Mouse (Mus musculus) gonadal fat pad, adult 2 months (tissue): ENCODE data around the gene Cnga3. TPM values are rescaled to one million over a fixed set of nuclear protein-coding genes. Genes with fewer than 3 reads are reported as not detected.

Source experiments
- DNase-seq: peaks from one replicate; pipeline ENCODE4 v3.0.0-alpha.2; 2012; ENCODE audit warnings: low read depth
- polyA plus RNA-seq: library from polyadenylated mRNA; depleted of rRNA; stranded (reverse); fragments of >200 nt; gene quantifications from 2 replicates; pipeline ENCODE4 v1.2.3, GENCODE M21; 2012; rRNA removed

Cnga3 gene
- 0.03 and 0.12 TPM in 2 replicates for polyA plus RNA-seq

- no peak for DNase-seq
Measured at GRCm38 (mm10) chr1:37214144-37214543, at the start of gene Cnga3. Gene Cnga3, plus strand, starts transcription at chr1:37214434.

GRCm38 (mm10) chr1:37166066-37166465 lies 48.2 kb upstream of the Cnga3 start:
- DNase-seq = no peak

GRCm38 (mm10) chr1:37167918-37168317 lies 46.3 kb upstream of the Cnga3 start:
- no peak for DNase-seq

- no peak for DNase-seq
Measured at GRCm38 (mm10) chr1:37177874-37178273, 36.4 kb upstream of the Cnga3 start.

GRCm38 (mm10) chr1:37179852-37180251 lies 34.4 kb upstream of the Cnga3 start:
- no peak for DNase-seq

- DNase-seq = no peak
Measured at GRCm38 (mm10) chr1:37187050-37187449, 27.2 kb upstream of the Cnga3 start.

- DNase-seq = no peak
Measured at GRCm38 (mm10) chr1:37194607-37195006, 19.6 kb upstream of the Cnga3 start.

GRCm38 (mm10) chr1:37201406-37201805 lies 12.8 kb upstream of the Cnga3 start:
- no peak for DNase-seq

GRCm38 (mm10) chr1:37207743-37208142 lies 6.5 kb upstream of the Cnga3 start:
- no peak for DNase-seq

- DNase-seq = no peak
Measured at GRCm38 (mm10) chr1:37212375-37212774, 1.9 kb upstream of the Cnga3 start.

GRCm38 (mm10) chr1:37218386-37218785 lies 4.2 kb downstream of the Cnga3 start:
- no peak for DNase-seq

GRCm38 (mm10) chr1:37219593-37219992 lies 5.4 kb downstream of the Cnga3 start:
- no peak for DNase-seq

GRCm38 (mm10) chr1:37220134-37220907 lies 6.1 kb downstream of the Cnga3 start:
- no peak for DNase-seq

GRCm38 (mm10) chr1:37222002-37222401 lies 7.8 kb downstream of the Cnga3 start:
- no peak for DNase-seq

- no peak for DNase-seq
Measured at GRCm38 (mm10) chr1:37230404-37230803, 16.2 kb downstream of the Cnga3 start.

GRCm38 (mm10) chr1:37231295-37231701 lies 17.1 kb downstream of the Cnga3 start:
- DNase-seq = no peak

- no peak for DNase-seq
Measured at GRCm38 (mm10) chr1:37239045-37239635, 24.9 kb downstream of the Cnga3 start.

- no peak for DNase-seq
Measured at GRCm38 (mm10) chr1:37242253-37242652, 28.0 kb downstream of the Cnga3 start.

- DNase-seq = no peak
Measured at GRCm38 (mm10) chr1:37246476-37246875, 32.2 kb downstream of the Cnga3 start.

- DNase-seq = no peak
Measured at GRCm38 (mm10) chr1:37248406-37248805, 34.2 kb downstream of the Cnga3 start.

GRCm38 (mm10) chr1:37250643-37251310 lies 36.5 kb downstream of the Cnga3 start:
- no peak for DNase-seq

- DNase-seq = no peak
Measured at GRCm38 (mm10) chr1:37258443-37258842, 44.2 kb downstream of the Cnga3 start.

GRCm38 (mm10) chr1:37272464-37272863 lies 58.2 kb downstream of the Cnga3 start:
- DNase-seq = no peak
